21 mouse cellular contexts compared by ENCODE assay signal in the genomic region with DNA sequence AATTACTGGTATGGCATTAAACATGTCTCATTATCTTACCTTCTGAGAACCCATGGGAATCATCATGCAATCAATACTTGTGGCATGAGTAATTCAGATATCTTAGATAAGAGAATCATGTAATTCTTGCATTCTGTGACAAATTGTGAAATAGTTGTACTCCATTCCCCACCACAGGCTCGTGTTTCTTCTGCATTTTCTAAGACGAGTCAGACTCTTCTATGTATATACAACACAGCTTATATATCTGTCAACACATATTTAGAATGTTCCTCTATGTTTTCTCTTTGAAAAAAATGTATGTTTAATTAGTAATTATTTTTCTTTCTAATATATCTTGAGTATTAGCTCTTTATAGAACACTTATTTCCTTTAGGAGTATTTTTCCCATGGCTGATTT.
"Had no signal": no experiment of that assay in that cellular context is flagged by ENCODE, and none has a peak within 500 bp of the region (broad histone marks: within the 10 kb centered on the region; RNA-seq: fewer than 3 reads in every experiment).

No protein-coding gene starts in this region.

- H3K4me3 ChIP-seq: liver, embryonic 12.5 days; midbrain, embryonic 10.5 days; midbrain, embryonic 12.5 days; myocyte; neural tube, embryonic 13.5 days; neural tube, embryonic 15.5 days; stomach, embryonic 15.5 days had no signal

- H3K4me1 ChIP-seq: liver, embryonic 12.5 days; midbrain, embryonic 10.5 days; midbrain, embryonic 12.5 days; neural tube, embryonic 13.5 days; neural tube, embryonic 15.5 days; stomach, embryonic 15.5 days had no signal

- H3K9me3 ChIP-seq: liver, embryonic 12.5 days; midbrain, embryonic 10.5 days; midbrain, embryonic 12.5 days; neural tube, embryonic 13.5 days; neural tube, embryonic 15.5 days; stomach, embryonic 15.5 days had no signal

- DNase-seq: lung, adult 18-20 months; lung, postnatal 36 days; midbrain, embryonic 14.5 days; retina, postnatal 1 day; right cerebral cortex, adult 18-20 months; right cerebral cortex, postnatal 25 days; right cerebral cortex, postnatal 4 days; spleen, adult 18-20 months; thymus, adult 2 months; thymus, postnatal 25 days; thymus, postnatal 4 days had no signal

- ATAC-seq: liver, embryonic 12.5 days; midbrain, embryonic 16.5 days had no signal

- H3K27me3 ChIP-seq: liver, embryonic 12.5 days; midbrain, embryonic 12.5 days; neural tube, embryonic 13.5 days; neural tube, embryonic 15.5 days; stomach, embryonic 15.5 days had no signal

- H3K9ac ChIP-seq: liver, embryonic 12.5 days; liver, embryonic 14.5 days; midbrain, embryonic 12.5 days; neural tube, embryonic 13.5 days; neural tube, embryonic 15.5 days; stomach, embryonic 15.5 days had no signal

- H3K27ac ChIP-seq: liver, embryonic 12.5 days; liver, embryonic 14.5 days; midbrain, embryonic 10.5 days; midbrain, embryonic 12.5 days; neural tube, embryonic 13.5 days; neural tube, embryonic 15.5 days; stomach, embryonic 15.5 days; stomach, postnatal 0 days had no signal

- H3K36me3 ChIP-seq: liver, embryonic 12.5 days; midbrain, embryonic 10.5 days; midbrain, embryonic 12.5 days; neural tube, embryonic 13.5 days; neural tube, embryonic 15.5 days; stomach, embryonic 15.5 days had no signal

- H3K4me2 ChIP-seq: liver, embryonic 12.5 days; midbrain, embryonic 12.5 days; neural tube, embryonic 13.5 days; neural tube, embryonic 15.5 days; stomach, embryonic 15.5 days had no signal
